Mouse (Mus musculus) testis, adult 2 months (tissue): ENCODE data around the gene Apopt1. TPM values are rescaled to one million over a fixed set of nuclear protein-coding genes. Genes with fewer than 3 reads are reported as not detected.

Experiments
- H3K27ac ChIP-seq: fragments of 200-500 bp; 2 replicates; pipeline ENCODE4 v1.5.1; 2012; ENCODE audit warnings: low read depth, low read length; ENCODE audit not compliant: control insufficient read depth, insufficient read depth
- H3K27me3 ChIP-seq: fragments of 200-500 bp; 2 replicates; pipeline ENCODE4 v1.6.1; 2012; ENCODE audit warnings: mild to moderate bottlenecking, low read length, moderate library complexity; ENCODE audit not compliant: control insufficient read depth, insufficient read depth
- H3K36me3 ChIP-seq: fragments of 200-500 bp; 2 replicates; pipeline ENCODE4 v1.6.1; 2012; ENCODE audit warnings: mild to moderate bottlenecking, low read length; ENCODE audit not compliant: control insufficient read depth, insufficient read depth
- H3K4me1 ChIP-seq: fragments of 200-500 bp; 2 replicates; pipeline ENCODE4 v1.6.1; 2012; ENCODE audit warnings: low read length; ENCODE audit not compliant: control insufficient read depth, insufficient read depth
- H3K4me3 ChIP-seq: fragments of 200-500 bp; 2 replicates; pipeline ENCODE4 v1.5.1; 2012; ENCODE audit warnings: low read depth, mild to moderate bottlenecking, low read length, moderate library complexity, mixed read lengths; ENCODE audit not compliant: control insufficient read depth
- CTCF ChIP-seq: fragments of 200-500 bp; IDR thresholded peaks from 2 replicates; pipeline ENCODE4 v1.5.1; 2012; ENCODE audit warnings: low read depth, mild to moderate bottlenecking, inconsistent platforms, low read length, moderate library complexity; ENCODE audit not compliant: control insufficient read depth, insufficient read depth, insufficient replicate concordance
- POLR2A ChIP-seq: fragments of 200-500 bp; IDR thresholded peaks from 2 replicates; pipeline ENCODE4 v1.6.1; 2012; ENCODE audit warnings: low read depth, mild to moderate bottlenecking, inconsistent platforms, low read length, moderate library complexity; ENCODE audit not compliant: control insufficient read depth
- polyA plus RNA-seq: library from polyadenylated mRNA; depleted of rRNA; stranded (reverse); fragments of >200 nt; gene quantifications from 2 replicates; pipeline ENCODE4 v1.2.3, GENCODE M21; 2012

The Apopt1 gene
- polyA plus RNA-seq, 1 experiment, result 39.9 TPM

- Histone ChIP-seq H3K27me3 (no peaks in the 10 kb centered on the region), H3K4me1 (no peaks in the 10 kb centered on the region), H3K4me3 (no peak overlapping the region), H3K36me3 (no peaks in the 10 kb centered on the region), H3K27ac (no peak overlapping the region)
- TF ChIP-seq POLR2A (no peak), CTCF (no peak)
These were observed 24.3 kb downstream of the Apopt1 start for GRCm38 (mm10) chr12:111737370-111737769.

GRCm38 (mm10) chr12:111738754-111739153 lies 25.7 kb downstream of the Apopt1 start:
- Histone ChIP-seq H3K4me3 (no peak overlapping the region), H3K4me1 (no peaks in the 10 kb centered on the region), H3K27ac (no peak overlapping the region), H3K27me3 (no peaks in the 10 kb centered on the region), H3K36me3 (no peaks in the 10 kb centered on the region)
- TF ChIP-seq CTCF, result no peak

GRCm38 (mm10) chr12:111741338-111741737 lies 28.3 kb downstream of the Apopt1 start:
- Histone ChIP-seq H3K4me1 (no peaks in the 10 kb centered on the region), H3K36me3 (no peaks in the 10 kb centered on the region), H3K4me3 (no peak overlapping the region), H3K27ac (no peak overlapping the region), H3K27me3 (no peaks in the 10 kb centered on the region)
- no peak for TF ChIP-seq POLR2A
- no peak for TF ChIP-seq CTCF

GRCm38 (mm10) chr12:111743419-111743818 lies 30.4 kb downstream of the Apopt1 start:
- H3K4me3 ChIP-seq, result no peak overlapping the region
- H3K27ac ChIP-seq, result no peak overlapping the region
- H3K4me1 ChIP-seq, result no peaks in the 10 kb centered on the region
- H3K36me3 ChIP-seq, result no peaks in the 10 kb centered on the region
- no peaks in the 10 kb centered on the region for H3K27me3 ChIP-seq
- no peak for TF ChIP-seq CTCF
- no peak for TF ChIP-seq POLR2A

- TF ChIP-seq CTCF (no peak), POLR2A (no peak)
- Histone ChIP-seq H3K27ac (no peak overlapping the region), H3K4me3 (no peak overlapping the region), H3K27me3 (no peaks in the 10 kb centered on the region), H3K36me3 (no peaks in the 10 kb centered on the region), H3K4me1 (no peaks in the 10 kb centered on the region)
These were observed 30.9 kb downstream of the Apopt1 start for GRCm38 (mm10) chr12:111743981-111744423.

- H3K4me1 ChIP-seq, result no peaks in the 10 kb centered on the region; the same call in 1 of the 2 replicates
- TF ChIP-seq CTCF, result no peak
- TF ChIP-seq POLR2A, result no peak
- no peak overlapping the region for H3K27ac ChIP-seq
- H3K36me3 ChIP-seq, result no peaks in the 10 kb centered on the region
- no peaks in the 10 kb centered on the region for H3K27me3 ChIP-seq
- H3K4me3 ChIP-seq, result no peak overlapping the region
These were observed 32.2 kb downstream of the Apopt1 start for GRCm38 (mm10) chr12:111745274-111745673.

GRCm38 (mm10) chr12:111746091-111746490 lies 33.0 kb downstream of the Apopt1 start:
- Histone ChIP-seq H3K27ac (no peak overlapping the region), H3K27me3 (no peaks in the 10 kb centered on the region), H3K4me3 (no peak overlapping the region), H3K36me3 (no peaks in the 10 kb centered on the region), H3K4me1 (no peaks in the 10 kb centered on the region; the same call in 1 of the 2 replicates)
- no peak for TF ChIP-seq POLR2A
- TF ChIP-seq CTCF, result no peak

GRCm38 (mm10) chr12:111747421-111747820 lies 34.4 kb downstream of the Apopt1 start:
- no peak overlapping the region for H3K4me3 ChIP-seq
- H3K27me3 ChIP-seq, result no peaks in the 10 kb centered on the region
- no peak for TF ChIP-seq CTCF
- TF ChIP-seq POLR2A, result no peak
- H3K27ac ChIP-seq, result no peak overlapping the region
- H3K4me1 ChIP-seq, result no peaks in the 10 kb centered on the region; the same call in 1 of the 2 replicates
- no peaks in the 10 kb centered on the region for H3K36me3 ChIP-seq
